Mouse (Mus musculus) thymus, postnatal 0 days (tissue): ENCODE data around the gene Ccdc51. TPM values are rescaled to one million over a fixed set of nuclear protein-coding genes. Genes with fewer than 3 reads are reported as not detected.

Experiments used
- DNase-seq: peaks from one replicate; pipeline ENCODE4 v3.0.0-alpha.2; 2015; ENCODE audit warnings: low spot score
- polyA plus RNA-seq: library from polyadenylated mRNA; unstranded; fragments of >200 nt; fragmentation: Nextera tagmentation; extraction: Ambion mirVana; gene quantifications from 2 replicates; pipeline ENCODE4 v1.2.1, GENCODE M21; 2015

The Ccdc51 gene
- polyA plus RNA-seq, 1 experiment from 2014 or later, result 18.6 TPM

DNA sequence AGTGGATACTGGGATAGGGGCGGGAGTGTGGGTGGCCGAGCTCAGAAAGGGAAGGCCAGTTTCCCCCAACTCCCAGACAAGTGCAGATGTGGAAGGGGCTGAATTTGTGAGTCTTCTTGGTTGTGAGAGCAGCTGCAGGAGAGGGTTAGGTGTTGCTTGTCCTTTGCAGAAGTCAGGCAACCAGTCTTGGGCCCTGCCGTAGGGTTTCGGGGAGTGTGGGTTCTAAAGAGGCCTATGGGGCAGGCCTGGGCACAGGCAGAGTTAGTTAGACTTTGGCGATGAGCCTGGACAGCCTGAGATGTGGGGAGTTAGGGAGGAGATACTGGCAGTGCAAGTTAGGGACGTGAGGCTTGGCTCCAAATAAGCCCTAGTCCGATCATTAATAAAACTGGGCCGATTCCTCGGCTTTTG, 14.0 kb downstream of the Ccdc51 start:
- no peak for DNase-seq

DNA sequence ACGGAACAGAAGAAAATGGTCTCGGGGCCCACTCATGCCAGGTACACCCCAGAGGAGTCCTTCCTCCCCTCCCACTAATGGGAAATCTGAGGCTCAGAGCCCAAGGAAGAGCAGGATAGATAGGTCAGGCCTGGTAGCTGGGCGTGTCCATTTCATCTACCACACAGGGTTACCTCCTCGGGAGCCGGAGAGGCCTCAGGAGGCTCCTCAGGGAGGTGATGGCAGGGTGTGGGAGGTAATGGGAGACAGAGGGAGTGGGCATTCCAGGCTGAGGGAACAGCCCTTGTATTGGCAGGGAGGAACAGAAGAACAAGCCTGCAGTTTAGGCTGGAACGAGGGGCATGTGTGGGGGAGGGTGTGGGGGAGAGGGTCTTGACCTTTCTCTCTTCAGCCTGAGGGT, 14.6 kb downstream of the Ccdc51 start:
- no peak for DNase-seq

DNA sequence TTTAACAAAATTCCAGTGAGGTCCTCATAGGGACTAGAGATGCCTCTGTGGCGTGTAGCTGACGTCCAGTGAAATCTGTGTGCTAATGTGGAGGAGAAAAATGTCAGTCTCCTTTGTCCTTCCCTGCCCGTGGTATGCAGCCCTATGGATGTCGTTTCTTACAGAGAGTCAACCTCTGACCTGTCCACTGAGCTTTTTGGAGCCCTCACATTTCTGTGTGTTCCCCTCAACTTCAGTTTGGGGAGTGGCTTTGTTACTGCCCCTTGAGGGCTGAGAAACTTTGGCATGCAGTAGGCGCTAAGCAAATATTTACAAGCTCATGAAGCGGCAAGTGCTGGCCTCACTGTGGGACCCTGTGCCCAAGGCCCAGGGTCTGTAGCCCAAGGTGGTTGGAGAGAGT, 15.0 kb downstream of the Ccdc51 start:
- no peak for DNase-seq

DNA sequence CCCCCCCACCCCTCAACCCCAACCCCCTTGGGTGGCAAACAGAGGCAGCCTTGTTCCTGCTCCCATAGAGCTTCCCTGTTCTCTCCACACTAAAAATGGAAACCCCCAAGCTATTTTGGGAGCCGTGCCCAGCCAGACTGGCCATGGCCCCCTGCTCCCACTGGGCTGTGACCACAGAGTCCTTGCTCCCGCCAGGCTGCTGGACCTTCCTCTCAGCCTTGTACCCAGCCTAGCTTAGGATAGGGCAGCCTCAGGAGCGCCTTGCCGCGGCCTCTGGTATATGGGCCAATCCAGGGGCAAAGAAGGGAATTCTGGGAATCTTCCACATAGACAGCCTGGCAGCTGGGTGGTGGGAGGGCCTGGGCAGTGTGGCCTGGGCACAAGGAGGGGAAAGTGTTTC, 15.5 kb downstream of the Ccdc51 start:
- no peak for DNase-seq

DNA sequence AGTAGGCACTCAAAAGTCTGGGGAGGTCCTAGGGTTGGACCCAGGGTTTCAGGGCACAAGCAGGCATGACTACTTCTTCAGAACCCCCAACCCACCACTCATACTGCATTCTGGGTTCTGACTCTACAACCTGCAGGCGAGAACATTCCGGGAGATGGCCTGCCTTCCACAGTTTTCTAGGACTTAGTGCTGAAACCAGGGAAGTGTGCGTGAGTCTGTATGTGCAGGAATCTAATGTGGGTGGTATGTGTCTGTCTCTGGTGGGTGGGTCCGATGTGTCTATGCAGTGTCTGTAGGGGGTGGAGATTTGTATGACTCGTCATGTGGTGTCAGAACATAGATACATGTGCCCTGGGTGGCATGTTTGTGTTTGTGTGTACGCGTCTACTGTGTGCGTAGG, 16.1 kb downstream of the Ccdc51 start:
- no peak for DNase-seq

DNA sequence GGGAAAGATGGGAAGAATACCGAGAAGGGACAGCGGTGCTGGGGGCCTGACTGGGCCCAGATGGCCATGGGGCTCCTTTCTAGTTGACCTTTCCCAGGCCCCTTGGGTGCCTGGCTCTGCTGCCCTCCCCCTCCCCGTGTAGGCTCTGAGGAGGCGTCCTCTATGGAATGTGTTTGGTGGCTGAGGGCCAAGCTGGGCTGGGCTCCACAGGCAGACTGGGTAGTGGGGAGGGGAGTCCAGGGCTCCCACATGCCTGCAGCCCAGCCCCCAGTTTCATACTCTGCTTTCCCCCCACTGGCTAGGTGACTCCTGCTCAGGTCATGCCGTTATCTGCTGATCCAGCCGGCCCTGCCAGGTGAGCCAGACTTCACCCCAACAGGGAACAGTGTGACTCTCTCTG, 16.7 kb downstream of the Ccdc51 start:
- DNase-seq, result no peak

DNA sequence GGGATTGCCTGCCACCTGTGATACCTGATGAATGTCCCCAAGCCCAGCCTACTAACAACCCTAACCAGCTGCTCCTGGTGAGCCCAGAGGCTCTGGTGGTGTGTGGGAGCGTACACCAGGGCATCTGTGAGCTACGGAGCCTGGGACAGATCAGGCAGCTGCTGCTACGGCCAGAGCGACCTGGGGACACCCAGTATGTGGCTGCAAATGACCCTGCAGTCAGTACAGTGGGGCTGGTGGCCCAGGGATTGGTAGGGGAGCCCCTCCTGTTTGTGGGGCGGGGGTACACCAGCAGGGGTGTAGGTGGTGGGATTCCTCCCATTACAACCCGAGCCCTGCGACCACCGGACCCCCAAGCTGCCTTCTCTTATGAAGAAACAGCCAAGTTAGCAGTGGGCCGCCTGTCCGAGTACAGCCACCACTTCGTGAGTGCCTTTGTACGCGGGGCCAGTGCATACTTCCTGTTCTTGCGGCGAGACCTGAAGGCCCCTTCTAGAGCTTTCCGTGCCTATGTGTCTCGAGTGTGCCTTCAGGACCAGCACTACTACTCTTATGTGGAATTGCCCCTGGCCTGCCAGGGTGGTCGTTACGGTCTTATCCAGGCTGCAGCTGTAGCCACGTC, 18.1 kb downstream of the Ccdc51 start:
- peak; percentile 21 for DNase-seq

DNA sequence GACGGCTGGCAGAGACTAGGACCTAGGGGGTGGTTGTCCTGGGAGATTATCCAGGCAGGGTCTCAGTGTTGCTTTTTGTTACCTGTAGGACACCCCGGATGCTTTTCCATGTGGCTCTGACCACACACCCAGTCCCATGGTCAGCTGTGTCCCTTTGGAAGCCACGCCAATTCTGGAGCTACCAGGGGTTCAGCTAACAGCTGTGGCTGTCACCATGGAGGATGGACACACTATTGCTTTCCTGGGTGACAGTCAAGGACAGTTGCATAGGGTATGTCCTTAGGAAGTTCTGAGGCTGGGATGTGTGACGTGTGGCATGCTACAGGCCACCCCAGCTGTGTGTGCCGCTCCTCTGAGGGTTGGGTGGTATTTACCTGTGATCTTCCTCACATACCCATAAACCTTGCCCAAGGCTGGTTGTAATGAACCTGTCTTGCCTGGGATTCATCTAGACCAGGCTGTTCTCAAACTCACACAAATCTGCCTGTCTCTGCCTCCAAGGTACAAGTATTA, 19.7 kb downstream of the Ccdc51 start:
- DNase-seq, result no peak

DNA sequence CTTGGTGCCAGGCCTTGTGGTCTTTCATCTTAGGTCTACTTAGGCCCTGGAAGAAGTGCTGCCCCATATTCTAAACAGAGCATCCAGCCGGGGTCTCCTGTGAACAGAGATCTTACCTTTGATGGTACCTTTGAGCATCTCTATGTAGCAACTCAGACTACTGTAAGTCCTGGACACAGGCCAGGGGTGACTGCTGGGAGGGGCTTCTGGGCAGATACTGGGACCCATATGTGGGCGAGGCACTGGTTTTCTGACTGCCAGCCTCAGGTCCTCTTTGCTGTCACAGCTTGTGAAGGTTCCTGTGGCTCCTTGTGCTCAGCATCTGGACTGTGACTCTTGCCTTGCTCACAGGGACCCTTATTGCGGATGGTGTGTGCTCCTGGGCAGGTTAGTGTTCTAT, 20.2 kb downstream of the Ccdc51 start:
- DNase-seq, result no peak

DNA sequence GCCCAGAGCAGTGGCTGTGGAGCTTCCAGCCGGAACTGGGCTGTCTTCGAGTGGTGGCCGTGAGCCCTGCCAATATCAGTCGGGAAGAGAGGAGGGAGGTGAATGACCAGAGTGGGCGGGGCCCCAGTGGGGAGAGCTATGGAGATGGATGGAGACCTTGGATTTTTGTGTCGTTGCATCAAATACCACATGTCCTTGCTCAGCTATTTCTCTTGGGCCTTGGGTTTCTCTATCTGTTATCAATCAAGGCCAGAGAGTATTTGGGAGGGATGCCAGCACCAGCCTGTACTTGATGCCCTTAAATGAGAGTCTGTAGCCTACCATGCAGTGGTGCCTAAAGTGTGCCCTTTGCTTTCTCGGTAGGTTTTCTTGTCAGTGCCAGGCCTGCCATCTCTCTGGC, 21.0 kb downstream of the Ccdc51 start:
- no peak for DNase-seq

DNA sequence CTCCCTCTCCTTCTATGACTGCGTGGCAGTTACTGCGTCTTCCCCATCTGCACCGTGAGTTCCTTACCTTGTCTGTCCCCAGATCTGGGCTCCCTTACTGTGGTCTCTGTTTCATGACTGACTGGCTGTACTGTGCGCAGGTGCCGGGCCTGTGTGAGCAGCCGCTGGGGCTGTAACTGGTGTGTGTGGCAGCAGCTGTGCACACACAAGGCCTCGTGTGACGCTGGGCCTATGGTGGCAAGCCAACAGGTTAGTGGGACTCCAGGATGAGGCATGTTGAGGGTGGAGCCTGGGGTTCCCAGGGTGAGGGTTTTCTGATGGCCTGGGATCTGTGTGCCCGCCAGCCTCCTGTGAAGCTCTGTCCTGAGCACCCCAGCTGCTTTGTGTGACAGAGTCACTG, 21.8 kb downstream of the Ccdc51 start:
- DNase-seq, result peak; percentile 27

DNA sequence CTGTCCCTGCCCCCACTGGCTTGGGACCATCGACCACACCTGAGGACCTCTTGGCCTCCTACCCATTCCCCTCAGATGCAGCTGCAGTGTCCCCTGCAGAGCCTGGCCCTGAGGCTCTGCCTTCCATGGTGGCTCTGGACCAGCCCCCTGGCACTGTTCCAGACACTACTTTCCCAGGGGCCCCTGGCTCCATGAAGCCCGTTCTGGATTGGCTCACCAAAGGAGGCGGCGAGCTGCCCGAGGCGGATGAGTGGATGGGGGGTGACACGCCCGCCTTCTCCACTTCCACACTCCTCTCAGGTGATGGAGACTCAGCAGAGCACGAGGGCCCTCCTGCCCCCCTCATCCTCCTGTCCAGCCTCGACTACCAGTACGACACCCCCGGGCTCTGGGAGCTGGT, 22.7 kb downstream of the Ccdc51 start:
- DNase-seq, result no peak

DNA sequence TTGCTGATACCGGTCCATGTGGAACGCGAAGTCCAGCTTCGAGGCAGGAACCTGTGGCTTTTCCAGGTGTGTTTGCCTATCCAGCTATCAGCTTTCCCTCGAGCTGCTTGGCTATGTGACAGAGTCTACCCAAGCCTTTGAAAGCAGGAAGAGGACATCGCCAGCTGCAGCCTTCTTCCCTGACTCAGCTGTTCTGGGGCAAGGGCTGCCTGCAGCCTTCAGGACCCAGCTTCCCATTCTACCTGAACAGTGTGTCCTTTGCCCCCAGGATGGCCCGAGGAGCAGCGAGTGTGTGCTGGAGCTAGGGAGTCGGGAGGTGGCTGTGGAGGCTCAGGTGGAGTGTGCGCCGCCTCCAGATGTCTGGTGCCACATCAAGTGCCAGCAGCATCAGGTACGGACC, 23.4 kb downstream of the Ccdc51 start:
- no peak for DNase-seq

DNA sequence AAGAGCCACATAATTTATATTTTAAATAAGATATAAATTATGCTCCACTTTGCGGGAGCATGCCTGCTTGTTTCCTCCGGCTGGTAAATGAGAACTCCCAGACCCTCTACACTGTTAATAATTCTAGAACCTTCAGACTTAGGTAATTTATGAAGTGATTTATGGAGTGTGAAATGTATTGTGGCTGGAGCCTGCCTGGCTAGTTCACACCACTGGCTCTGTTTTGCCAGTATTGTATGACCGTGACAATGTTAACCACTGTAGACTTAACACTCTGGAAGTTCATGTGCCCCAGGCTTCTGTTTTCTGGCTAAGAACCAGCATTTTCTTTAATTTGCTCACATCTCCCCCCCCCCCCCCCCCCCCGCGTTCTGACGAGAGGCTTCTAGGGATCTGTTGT, 25.0 kb downstream of the Ccdc51 start:
- DNase-seq, result no peak

DNA sequence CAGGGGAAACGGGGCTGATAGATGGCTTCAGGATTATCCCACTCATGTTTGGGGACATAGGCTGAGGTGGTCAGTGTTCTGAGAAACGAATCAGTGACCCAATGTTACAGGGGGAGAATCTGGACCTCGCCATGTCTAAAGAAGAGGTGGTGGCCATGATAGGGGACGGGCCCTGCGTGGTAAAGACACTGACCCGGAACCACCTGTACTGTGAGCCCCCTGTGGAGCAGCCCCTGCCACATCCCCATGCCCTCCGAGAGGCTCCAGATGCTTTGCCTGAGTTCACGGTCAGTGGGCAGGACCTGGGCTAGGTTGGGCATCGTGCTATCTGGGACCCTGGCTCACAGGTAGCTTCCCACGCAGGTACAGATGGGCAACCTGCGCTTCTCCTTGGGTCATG, 27.9 kb downstream of the Ccdc51 start:
- DNase-seq, result no peak

DNA sequence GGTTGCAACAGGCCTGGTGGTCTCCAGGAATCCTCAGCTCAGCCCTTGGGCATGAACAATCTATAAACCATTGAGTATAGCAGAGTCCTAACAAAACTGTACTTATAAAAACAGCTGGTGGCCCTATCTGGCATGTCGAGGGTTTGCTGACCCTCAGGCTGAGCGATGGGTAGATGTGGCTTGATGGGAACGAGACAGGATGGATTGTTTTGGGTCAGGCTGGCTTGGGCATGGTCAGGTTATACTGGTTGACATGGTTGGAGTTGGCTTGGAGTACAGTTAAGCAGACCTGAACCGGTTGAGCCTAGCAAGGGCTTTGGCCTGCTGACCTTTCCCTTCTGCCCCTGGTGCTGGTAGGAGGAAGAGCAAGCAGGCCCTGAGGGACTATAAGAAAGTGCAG, 28.8 kb downstream of the Ccdc51 start:
- DNase-seq, result no peak

DNA sequence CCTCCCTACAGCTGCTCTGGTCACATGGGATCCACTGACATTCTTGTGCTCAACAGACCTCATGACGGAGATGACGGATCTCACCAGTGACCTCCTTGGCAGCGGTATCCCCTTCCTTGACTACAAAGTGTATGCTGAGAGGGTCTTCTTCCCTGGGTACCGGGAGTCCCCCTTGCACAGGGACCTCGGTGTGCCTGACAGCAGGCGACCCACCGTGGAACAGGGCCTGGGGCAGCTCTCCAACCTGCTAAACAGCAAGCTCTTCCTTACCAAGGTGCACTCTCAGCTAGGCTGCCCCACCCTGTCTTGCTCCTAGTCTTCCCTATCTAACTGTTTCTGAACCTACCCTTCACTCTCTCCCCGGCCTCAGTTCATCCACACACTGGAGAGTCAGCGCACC, 29.3 kb downstream of the Ccdc51 start:
- DNase-seq, result no peak

DNA sequence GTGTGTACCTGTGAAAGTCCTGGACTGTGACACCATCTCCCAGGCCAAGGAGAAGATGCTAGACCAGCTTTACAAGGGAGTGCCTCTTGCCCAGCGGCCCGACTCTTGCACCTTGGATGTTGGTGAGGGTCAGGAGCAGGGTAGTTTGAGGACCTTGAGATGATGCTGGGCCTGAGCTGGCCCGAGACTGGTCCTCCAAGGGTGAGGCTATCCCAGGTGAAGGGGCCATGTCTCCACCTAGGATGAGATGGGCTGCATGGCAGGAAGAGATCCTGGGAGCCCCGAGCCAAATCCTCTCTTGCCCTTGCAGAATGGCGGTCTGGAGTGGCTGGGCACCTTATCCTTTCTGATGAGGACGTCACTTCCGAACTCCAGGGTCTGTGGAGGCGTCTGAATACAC, 31.0 kb downstream of the Ccdc51 start:
- no peak for DNase-seq

DNA sequence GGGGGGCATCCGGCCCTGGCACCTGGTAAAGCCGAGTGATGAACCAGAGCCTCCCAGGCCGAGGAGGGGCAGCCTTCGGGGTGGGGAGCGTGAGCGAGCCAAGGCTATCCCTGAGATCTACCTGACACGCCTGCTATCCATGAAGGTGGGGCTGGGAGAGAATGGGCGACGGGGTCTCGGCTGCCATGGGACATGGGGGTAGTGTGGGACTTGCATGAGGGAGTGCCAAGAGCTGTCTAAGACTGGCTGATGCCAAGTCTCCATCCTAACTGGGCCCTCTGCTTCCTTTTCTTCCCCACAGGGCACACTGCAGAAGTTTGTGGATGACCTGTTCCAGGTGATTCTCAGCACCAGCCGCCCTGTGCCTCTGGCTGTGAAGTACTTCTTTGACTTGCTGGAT, 32.0 kb downstream of the Ccdc51 start:
- no peak for DNase-seq

DNA sequence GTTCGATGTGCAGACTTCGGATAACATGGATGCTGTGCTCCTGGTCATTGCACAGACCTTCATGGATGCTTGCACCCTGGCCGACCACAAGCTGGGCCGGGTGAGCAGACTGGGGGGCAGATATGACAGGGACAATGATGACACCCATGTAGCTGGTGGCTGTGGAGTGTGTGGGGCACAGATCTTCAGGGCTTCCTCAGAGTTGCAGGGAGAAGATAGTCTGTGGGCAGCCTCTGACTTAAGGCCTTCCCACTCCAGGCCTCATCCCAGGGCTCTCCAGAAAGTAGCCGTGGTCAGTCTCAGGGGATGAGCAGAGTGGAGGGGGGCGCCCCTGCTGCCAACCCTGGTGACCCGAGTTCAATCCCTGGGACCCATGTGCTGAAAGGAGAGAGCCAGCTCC, 32.6 kb downstream of the Ccdc51 start:
- DNase-seq, result no peak

DNA sequence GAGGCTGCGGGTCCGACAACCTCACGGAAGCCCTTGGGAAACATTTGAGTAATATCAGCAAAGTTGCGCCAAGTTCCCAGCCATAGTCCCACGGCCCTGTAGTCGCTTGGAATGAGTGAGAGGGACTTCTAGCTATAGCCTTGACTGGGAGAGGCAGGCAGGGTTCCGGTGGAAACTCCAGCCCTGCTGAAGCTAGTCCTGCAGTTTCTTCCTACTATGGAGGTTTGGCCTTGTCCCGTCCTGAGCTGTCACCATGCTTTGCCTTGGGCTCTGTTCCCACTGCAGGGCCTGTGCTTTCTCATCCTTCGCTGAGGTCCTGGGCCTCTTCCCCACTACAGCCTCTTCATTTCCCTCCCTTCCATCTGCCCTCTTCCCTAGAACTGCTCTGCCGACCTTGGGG, 33.9 kb downstream of the Ccdc51 start:
- no peak for DNase-seq

DNA sequence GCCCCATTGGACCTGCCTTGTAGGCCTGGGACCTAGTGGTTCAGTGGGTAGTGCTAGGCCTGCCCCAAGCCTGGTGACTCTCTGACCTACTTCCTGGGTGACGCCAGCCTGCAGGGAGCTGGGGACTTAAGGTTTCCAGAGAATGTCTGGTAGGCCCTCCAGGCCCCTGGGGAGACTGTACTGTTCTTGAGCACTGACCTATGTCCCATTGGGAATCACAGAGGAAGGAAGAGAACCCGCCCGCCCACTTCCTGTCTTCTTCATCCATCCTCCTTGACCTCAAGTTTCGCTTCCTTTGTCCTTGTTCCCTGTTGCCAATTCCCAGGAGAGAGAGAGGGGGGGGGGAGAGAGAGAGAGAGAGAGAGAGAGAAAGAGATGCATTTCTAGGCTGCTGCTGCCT, 35.8 kb downstream of the Ccdc51 start:
- no peak for DNase-seq

DNA sequence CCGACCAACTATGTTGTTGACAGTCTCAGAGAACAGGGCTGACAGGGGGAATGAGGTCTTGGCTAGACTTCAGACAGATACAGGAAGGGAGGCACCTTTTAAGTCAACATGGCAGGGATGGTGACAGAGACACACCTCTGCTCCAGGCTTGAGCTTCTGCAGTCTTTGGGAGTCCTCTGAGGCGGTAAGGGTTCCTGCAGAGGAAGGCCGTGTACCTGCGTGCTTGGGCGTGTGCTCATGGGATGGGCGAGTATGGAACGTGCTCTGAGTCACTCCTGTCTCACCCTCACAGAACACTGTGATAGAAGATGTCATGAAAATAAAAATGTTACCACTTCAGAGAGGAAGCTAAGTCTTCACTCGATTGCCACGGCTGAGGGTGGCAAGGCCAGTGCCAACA, 37.3 kb downstream of the Ccdc51 start:
- no peak for DNase-seq

DNA sequence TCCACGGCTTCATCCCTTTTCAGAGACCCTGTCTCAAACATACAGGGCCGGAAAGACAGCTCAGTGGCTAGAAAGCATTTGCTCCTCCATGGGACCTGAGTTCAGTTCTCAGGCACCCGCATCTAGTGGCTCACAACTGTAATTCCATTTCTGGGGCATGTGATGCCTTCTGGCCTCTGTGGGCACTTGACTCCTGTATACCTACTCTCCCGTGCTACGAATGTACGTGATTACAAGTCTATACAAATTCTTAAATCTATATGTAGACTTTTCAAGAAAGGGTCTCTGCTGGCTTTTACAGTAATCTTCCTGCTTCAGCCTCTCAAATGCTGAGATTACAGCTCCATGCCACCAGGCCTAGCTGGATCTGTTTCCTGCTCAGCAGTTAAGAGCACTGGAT, 38.7 kb downstream of the Ccdc51 start:
- DNase-seq, result no peak
